12 mouse cellular contexts compared by ENCODE assay signal in the genomic region with DNA sequence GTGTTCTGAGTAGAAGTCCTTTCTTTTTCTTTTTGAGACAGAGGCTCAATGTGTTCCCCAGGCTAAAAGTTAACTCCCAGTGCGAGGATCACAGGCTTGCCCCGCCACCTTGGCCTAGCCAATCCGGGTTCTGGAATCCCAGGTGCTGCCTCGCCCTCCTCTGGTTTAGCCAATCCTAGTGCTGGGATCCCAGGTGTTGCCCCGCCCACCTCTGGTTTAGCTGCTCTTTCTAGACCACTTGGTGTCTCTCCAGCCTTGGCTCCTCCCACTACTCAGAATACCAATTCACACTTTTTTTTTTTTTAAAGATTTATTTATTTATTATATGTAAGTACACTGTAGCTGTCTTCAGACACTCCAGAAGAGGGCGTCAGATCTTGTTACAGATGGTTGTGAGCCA. TPM values are rescaled to one million over a fixed set of nuclear protein-coding genes. Genes with fewer than 3 reads are reported as not detected.
DNase-seq lines count a peak whose midpoint lies in the region; ATAC-seq and TF ChIP-seq lines count a peak whose summit lies in the region.
"Had no signal": no experiment of that assay in that cellular context is flagged by ENCODE, and none has a peak within 500 bp of the region (broad histone marks: within the 10 kb centered on the region; RNA-seq: fewer than 3 reads in every experiment).

No protein-coding gene starts in this region.

- peaks cover 68% of the 10 kb centered on the region for H3K27me3 ChIP-seq in forebrain, embryonic 10.5 days (ENCODE audit: poor library complexity, severe bottlenecking)
- H3K27me3 ChIP-seq in forebrain, embryonic 15.5 days: peaks cover 22% of the 10 kb centered on the region
- no peaks in the 10 kb centered on the region; the same call in 1 of the 2 replicates for H3K27me3 ChIP-seq in testis, adult 2 months (ENCODE audit: control insufficient read depth, insufficient read depth, low read length)
- peaks cover 21% of the 10 kb centered on the region for H3K27me3 ChIP-seq in midbrain, embryonic 11.5 days (ENCODE audit: control insufficient read depth, insufficient read depth, low read length)

- WGBS in forebrain, embryonic 10.5 days: 45% methylated on average over 6 of the region's 6 CpGs
- 63% methylated on average over 6 of the region's 6 CpGs for WGBS in forebrain, embryonic 15.5 days
- 45% methylated on average over 5 of the region's 6 CpGs for WGBS in midbrain, embryonic 11.5 days

- ATAC-seq in forebrain, embryonic 15.5 days (replicated peaks): no peak
- ATAC-seq in midbrain, embryonic 11.5 days (ENCODE audit: low FRiP score): peak; percentile 49; the same call in 1 of the 2 replicates

- H3K9ac ChIP-seq in forebrain, embryonic 15.5 days (replicated peaks): no peak overlapping the region
- H3K9ac ChIP-seq in midbrain, embryonic 11.5 days (ENCODE audit: low read length): no peak overlapping the region

- no peak overlapping the region for H3K4me2 ChIP-seq in forebrain, embryonic 15.5 days (replicated peaks)
- H3K4me2 ChIP-seq in midbrain, embryonic 11.5 days: peak overlapping the region; percentile 34

- no peak for TF ChIP-seq POLR2A in testis, adult 2 months (IDR thresholded peaks at IDR 0.05; ENCODE audit: control insufficient read depth, low read depth, low read length)

- H3K36me3 ChIP-seq in forebrain, embryonic 10.5 days (replicated peaks): no peaks in the 10 kb centered on the region
- no peaks in the 10 kb centered on the region for H3K36me3 ChIP-seq in forebrain, embryonic 15.5 days
- H3K36me3 ChIP-seq in testis, adult 2 months (ENCODE audit: control insufficient read depth, insufficient read depth, low read length): no peaks in the 10 kb centered on the region
- no peaks in the 10 kb centered on the region for H3K36me3 ChIP-seq in midbrain, embryonic 11.5 days (ENCODE audit: control insufficient read depth, insufficient read depth, low read length)

- no peak for DNase-seq in forebrain, embryonic 10.5 days (ENCODE audit: extremely low spot score, low spot score)
- no peak for DNase-seq in testis, postnatal 10 days (ENCODE audit: low spot score)
- no peak for DNase-seq in midbrain, embryonic 11.5 days (ENCODE audit: low spot score, missing footprints)
- DNase-seq in frontal cortex, postnatal 14 days (ENCODE audit: low spot score in 2 of 2): no peak
- no peak for DNase-seq in urinary bladder, postnatal 14 days (ENCODE audit: low spot score)
- no peak for DNase-seq in right cerebral cortex, postnatal 14 days
- DNase-seq: adrenal gland, postnatal 25 days; cerebellum, adult 2 months; heart, adult 18-20 months; lung, adult 2 months had no signal

- peaks cover 29% of the 10 kb centered on the region for H3K4me1 ChIP-seq in forebrain, embryonic 10.5 days
- peaks cover 12% of the 10 kb centered on the region for H3K4me1 ChIP-seq in forebrain, embryonic 15.5 days
- peaks cover 13% of the 10 kb centered on the region for H3K4me1 ChIP-seq in testis, adult 2 months (ENCODE audit: control insufficient read depth, insufficient read depth, low read length)
- peaks cover 12% of the 10 kb centered on the region for H3K4me1 ChIP-seq in midbrain, embryonic 11.5 days (ENCODE audit: control insufficient read depth, insufficient read depth, low read length)

- H3K9me3 ChIP-seq in forebrain, embryonic 10.5 days: no peaks in the 10 kb centered on the region
- no peaks in the 10 kb centered on the region for H3K9me3 ChIP-seq in forebrain, embryonic 15.5 days
- H3K9me3 ChIP-seq in midbrain, embryonic 11.5 days (ENCODE audit: control insufficient read depth, low read length): no peaks in the 10 kb centered on the region

- no peak overlapping the region for H3K27ac ChIP-seq in forebrain, embryonic 10.5 days
- no peak overlapping the region for H3K27ac ChIP-seq in forebrain, embryonic 15.5 days (replicated peaks)
- H3K27ac ChIP-seq in testis, adult 2 months (ENCODE audit: control insufficient read depth, insufficient read depth, low read depth, low read length): no peak overlapping the region
- H3K27ac ChIP-seq in midbrain, embryonic 11.5 days (ENCODE audit: low read depth, low read length): no peak overlapping the region

- TF ChIP-seq CTCF in testis, adult 2 months (IDR thresholded peaks at IDR 0.05; ENCODE audit: control insufficient read depth, insufficient read depth, insufficient replicate concordance, low read depth, low read length): no peak

- peak overlapping the region; percentile 32; the same call in 1 of the 2 replicates for H3K4me3 ChIP-seq in forebrain, embryonic 10.5 days
- H3K4me3 ChIP-seq in forebrain, embryonic 15.5 days: no peak overlapping the region
- peak overlapping the region; percentile 35 for H3K4me3 ChIP-seq in testis, adult 2 months (ENCODE audit: control insufficient read depth, low read depth, low read length)
- H3K4me3 ChIP-seq in midbrain, embryonic 11.5 days (ENCODE audit: low read depth, low read length): no peak overlapping the region

RNA-seq across cellular contexts. Expression of gene Irf8, which starts 4.1 kb away (rescaled TPM):
- 4.5 and 5.0 TPM in 2 replicates for polyA plus RNA-seq in forebrain, embryonic 10.5 days (2016; fragmentation: Nextera tagmentation; extraction: Ambion mirVana)
- polyA plus RNA-seq in forebrain, embryonic 15.5 days (2015; fragmentation: Nextera tagmentation; extraction: Ambion mirVana): 4.0 and 4.8 TPM in 2 replicates
- polyA plus RNA-seq in testis, adult 2 months (2012; rRNA removed): 2.9 and 3.4 TPM in 2 replicates
- polyA plus RNA-seq in midbrain, embryonic 11.5 days (2014; fragmentation: Nextera tagmentation; extraction: Ambion mirVana): 4.7 and 4.9 TPM in 2 replicates

Comparison
In these comparisons a context has a peak if more than half of its experiments do, and no peak if none do; other contexts are left out.
1. H3K4me3 ChIP-seq: peak in forebrain, embryonic 10.5 days (single experiment) and testis, adult 2 months (single experiment); none in forebrain, embryonic 15.5 days (single experiment) and midbrain, embryonic 11.5 days (single experiment).